Mouse (Mus musculus): ENCODE data around the gene Slc23a2.

The Slc23a2 gene

DNA sequence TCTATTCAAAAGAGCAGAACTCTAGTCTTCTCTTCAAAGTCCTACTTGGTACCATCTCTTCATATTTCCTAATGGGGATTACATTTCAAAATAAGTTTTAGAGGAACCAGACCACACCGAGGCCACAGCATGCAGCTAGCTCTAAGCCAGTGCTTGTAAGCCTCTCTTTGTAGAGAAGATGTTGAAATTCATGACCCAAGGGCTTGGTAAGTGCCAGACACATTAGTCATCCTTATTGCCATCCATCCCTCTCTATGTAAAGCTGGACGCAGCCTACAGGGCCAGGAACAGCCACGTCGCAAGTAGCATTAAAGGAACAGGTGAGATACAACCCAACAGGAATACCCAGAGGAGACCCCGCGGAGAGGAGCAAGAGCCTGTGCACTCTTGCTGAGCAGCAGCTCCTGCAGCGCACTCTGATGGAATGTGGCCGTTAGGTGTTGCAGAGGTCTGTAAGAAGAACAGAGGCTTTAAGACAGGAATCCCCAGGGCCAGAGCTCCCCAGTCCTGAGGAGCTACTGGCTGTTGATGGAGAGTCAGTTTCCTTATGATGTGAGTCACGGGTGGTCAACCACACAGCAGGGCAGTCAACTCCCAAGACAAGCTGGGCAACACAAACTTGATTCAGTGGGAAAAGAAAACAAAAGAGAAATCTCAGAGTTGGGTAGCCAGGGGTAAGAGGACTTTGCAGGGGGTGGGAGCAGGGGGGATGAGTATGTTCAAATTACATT lies 45.8 kb downstream of the Slc23a2 start:
- DNase-seq (ENCODE audit: low read depth, low spot score) = no peak

- DNase-seq (ENCODE audit: low read depth, low spot score) = no peak
Observed at GRCm38 (mm10) chr2:132098365-132098764, 46.5 kb downstream of the Slc23a2 start.

DNA sequence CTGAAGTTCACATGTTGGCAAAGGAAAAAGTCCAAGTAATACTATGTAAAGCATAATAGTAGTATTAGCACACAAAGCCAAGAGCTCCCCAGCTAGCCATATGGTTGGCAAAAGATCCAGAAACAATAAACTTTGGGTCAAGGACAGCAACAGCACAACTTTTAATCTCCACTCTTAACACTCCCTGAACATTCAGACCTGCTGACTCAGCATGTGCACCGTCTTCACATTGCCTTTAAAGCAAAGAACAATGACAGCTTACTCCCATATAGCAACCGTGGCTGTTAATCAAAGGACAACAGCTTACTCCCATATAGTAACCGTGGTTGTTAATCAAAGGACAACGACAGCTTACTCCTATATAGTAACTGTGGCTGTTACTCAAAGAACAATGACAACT lies 48.3 kb downstream of the Slc23a2 start:
- no peak for DNase-seq (ENCODE audit: low read depth, low spot score)

DNA sequence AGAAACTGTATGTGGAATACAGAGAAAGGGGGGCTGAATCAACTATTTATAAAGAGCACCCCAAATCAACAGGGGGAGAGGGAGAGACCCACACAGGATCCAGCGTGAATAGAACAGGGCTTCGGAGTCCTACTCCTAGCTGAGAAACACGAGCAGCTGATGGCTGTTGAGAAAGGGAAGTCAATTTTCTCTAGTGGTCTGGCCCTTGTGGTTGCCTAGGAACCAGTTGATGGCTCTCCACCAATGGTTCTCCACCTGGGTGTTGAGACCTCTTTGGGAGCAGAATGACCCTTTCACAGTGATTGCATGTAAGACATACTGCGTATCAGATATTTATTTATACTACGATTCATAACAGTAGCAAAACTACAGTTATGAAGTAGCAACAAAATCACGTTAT lies 49.1 kb downstream of the Slc23a2 start:
- DNase-seq (ENCODE audit: low read depth, low spot score) = no peak

- no peak for DNase-seq (ENCODE audit: low read depth, low spot score)
Observed at GRCm38 (mm10) chr2:132094441-132095230, 50.3 kb downstream of the Slc23a2 start.

GRCm38 (mm10) chr2:132093739-132094138 lies 51.2 kb downstream of the Slc23a2 start:
- no peak for DNase-seq (ENCODE audit: low read depth, low spot score)

DNA sequence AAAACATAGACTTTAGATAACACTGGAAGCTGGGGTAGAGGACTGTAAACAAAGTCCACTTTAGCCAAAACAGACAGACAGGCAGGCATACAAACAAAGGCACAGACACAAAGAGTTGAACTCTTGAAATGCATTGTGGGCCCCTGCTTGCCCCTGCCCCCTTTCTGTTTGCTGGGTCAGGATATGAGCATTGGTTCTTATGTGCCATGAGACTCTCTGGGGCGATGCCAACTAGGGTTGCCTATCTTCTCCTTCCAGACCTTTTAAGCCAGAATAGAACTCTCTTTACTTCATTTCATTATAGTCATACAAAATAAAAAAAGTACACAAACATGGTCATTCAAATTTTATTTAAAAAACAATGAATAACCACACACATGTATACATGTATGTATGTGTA lies 51.6 kb downstream of the Slc23a2 start:
- DNase-seq (ENCODE audit: low read depth, low spot score) = no peak

GRCm38 (mm10) chr2:132092722-132093121 lies 52.2 kb downstream of the Slc23a2 start:
- no peak for DNase-seq (ENCODE audit: low read depth, low spot score)

- no peak for DNase-seq (ENCODE audit: low read depth, low spot score)
Observed at GRCm38 (mm10) chr2:132091749-132092148, 53.2 kb downstream of the Slc23a2 start.

DNA sequence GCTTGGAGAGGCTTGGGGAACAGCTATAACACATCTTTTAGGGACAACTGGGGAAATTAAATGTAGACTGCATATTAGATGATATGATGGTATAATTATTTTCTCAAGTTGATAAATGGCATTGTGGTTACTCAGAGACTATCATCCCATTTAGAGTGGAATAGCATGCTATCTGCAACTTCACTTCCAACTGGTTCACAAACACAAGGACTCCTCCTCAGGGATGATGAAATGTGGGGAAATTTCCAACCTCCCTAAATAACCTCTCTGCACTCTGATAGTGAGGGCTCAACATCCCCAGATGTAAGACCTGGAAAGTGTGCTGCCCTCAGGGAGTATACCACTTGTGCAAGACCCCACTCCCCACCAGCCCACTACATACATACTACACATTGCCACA lies 60.1 kb downstream of the Slc23a2 start:
- DNase-seq (ENCODE audit: low read depth, low spot score) = no peak

- no peak for DNase-seq (ENCODE audit: low read depth, low spot score)
Observed at GRCm38 (mm10) chr2:132084396-132084795, 60.5 kb downstream of the Slc23a2 start.

DNA sequence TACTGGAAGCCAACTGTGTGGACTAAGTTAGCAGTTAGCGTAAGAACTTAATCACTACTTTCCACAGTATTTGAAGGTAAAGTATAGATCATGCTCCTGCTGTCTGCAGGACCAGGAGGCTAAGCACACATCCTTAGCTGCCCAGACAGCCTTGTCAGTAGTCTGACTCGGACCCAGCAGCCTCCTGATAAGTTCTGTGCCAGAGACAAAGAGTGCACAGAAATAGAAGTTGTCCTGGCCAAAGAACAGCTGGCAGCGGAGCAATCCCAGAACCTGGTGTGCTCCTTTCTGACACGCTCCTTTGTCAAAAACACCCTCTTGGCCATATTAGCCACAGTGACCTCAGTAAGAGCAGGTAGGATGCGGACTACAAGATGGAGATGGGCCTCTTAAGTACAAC lies 65.8 kb downstream of the Slc23a2 start:
- DNase-seq (ENCODE audit: low read depth, low spot score) = no peak

GRCm38 (mm10) chr2:132073052-132073451 lies 71.9 kb downstream of the Slc23a2 start:
- no peak for DNase-seq (ENCODE audit: low read depth, low spot score)

- no peak for DNase-seq (ENCODE audit: low read depth, low spot score)
Observed at GRCm38 (mm10) chr2:132069985-132070735, 74.7 kb downstream of the Slc23a2 start.

DNA sequence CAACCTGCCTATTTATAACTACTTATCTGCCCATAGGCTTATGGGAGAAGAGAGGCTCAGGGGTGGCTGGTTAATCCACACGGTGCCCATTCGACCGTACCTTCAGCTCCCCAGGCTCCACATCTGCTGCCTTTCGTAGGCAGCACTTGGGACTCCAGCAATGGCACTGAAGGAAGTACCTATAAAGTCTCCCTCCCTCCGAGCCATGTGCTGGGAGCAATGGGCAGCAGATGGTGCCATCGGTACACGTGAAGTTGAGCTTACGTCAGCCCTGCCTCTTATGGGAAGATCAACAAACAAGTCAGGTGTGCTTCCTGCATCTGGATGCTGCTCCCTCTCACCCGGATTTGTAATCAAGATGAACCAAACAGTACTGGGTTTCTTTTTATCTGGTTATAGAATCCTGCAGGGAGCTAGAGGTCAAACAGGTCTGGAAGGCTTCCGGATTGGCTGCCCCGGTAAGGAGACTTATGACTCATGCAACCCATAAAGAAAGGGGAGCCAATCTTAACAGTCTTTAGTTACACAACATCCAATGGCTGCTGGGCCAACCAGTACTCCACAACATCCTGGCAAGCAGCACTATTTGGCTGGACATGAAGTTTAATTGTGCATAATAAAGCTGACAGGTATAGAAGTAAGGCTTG lies 80.6 kb downstream of the Slc23a2 start:
- DNase-seq (ENCODE audit: low read depth, low spot score) = no peak

GRCm38 (mm10) chr2:132063776-132064175 lies 81.1 kb downstream of the Slc23a2 start:
- no peak for DNase-seq (ENCODE audit: low read depth, low spot score)

GRCm38 (mm10) chr2:132061884-132062283 lies 83.0 kb downstream of the Slc23a2 start:
- DNase-seq (ENCODE audit: low read depth, low spot score) = no peak

DNA sequence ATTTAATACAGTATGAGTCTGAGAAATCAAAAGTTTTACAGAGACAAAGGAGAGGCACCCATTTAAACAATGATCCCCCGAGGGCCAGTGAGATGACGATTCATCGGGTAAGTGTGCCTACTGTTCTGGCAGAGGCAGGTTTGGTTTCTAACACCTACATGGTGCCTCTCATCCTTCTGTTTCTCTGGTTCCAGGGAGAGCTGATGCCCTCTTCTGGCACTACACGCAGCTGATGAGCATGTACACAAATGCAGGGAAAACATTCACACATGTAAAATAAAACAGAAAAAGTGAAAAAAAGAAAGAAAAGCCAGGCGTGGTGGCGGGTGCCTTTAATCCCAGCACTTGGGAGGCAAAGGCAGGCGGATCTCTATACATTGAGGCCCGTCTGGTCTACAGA lies 85.0 kb downstream of the Slc23a2 start:
- DNase-seq (ENCODE audit: low read depth, low spot score) = no peak

- no peak for DNase-seq (ENCODE audit: low read depth, low spot score)
Observed at GRCm38 (mm10) chr2:132055349-132055753, 89.6 kb downstream of the Slc23a2 start.

DNA sequence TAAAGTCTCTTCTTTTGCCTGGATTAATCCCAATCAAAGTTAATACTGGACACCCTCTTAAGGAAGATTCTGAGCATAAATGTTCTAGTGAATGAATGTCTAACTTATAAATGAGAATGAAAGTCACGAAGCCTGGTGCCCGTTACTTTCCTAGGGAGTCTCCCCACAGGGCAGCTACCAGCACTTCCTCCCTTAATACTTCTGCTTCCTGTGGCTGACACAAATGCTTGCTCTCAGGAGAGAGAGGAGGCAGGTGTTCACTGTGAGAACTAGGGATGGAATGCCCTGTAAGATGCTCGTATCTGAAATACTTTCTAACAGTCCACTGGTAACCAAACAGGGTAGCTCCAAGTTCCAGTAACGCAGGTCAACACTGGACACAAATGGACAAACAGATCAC lies 91.1 kb downstream of the Slc23a2 start:
- DNase-seq (ENCODE audit: low read depth, low spot score) = no peak

DNA sequence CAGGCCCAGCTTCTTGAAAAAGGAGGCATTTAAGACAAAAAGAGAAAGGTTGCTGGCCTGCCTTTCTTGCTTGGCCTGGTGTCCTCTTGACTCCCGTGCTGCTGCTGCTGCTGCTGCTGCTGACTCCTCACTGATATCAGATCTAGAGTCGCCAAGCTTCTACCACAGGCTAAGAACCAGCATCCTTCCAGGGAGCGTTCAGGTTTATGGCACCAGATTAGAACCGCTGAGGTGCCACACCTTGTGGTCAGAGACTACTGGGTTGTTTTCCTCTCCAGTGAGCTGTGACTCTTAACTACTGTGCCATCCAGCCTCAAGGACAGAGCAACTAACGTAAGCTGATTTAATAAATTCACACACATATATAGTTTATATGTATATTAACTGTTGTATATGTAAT lies 93.1 kb downstream of the Slc23a2 start:
- no peak for DNase-seq (ENCODE audit: low read depth, low spot score)

- no peak for DNase-seq (ENCODE audit: low read depth, low spot score)
Observed at GRCm38 (mm10) chr2:132049921-132050320, 95.0 kb downstream of the Slc23a2 start.
